Comparison of ENCODE assay signal across 8 mouse cellular contexts in the genomic region with DNA sequence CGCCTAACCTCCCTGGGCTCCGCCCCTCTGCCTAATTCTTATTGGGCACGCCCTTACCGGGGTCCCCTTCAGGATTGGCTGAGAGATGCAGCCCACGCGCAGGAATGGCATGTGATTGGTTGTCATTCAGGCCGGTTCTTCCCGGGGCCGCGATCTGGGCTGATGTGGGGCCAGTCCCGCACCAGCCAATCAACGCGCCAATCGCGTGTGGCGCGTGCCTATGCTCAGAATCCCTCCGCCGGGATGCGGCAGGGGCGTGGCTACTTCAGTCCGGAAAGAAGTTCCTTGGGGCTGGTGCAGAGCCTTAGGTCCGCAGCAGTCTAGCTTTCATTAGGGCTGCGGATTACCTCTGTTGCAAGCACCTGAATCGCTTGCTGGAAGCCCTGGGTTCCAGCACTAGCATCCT. TPM values are rescaled to one million over a fixed set of nuclear protein-coding genes. Genes with fewer than 3 reads are reported as not detected.
DNase-seq lines count a peak whose midpoint lies in the region; ATAC-seq and TF ChIP-seq lines count a peak whose summit lies in the region.

No protein-coding gene starts in this region.

- H3K4me3 ChIP-seq in cortical plate, adult 2 months (ENCODE audit: insufficient read depth, low read length), result peak overlapping the region; percentile 17
- peak overlapping the region; percentile 90 for H3K4me3 ChIP-seq in megakaryocyte, embryonic 14.5 days (replicated peaks)

- H3K9me3 ChIP-seq in megakaryocyte, embryonic 14.5 days, result no peaks in the 10 kb centered on the region

- peak; percentile 96 for DNase-seq in gastrocnemius, adult 8-10 months (ENCODE audit: low spot score in 2 of 2)
- peak; percentile 94 for DNase-seq in hindlimb bud, embryonic 11.5 days (ENCODE audit: extremely low spot score, low read depth, low spot score)
- peak; percentile 85 to 98 for DNase-seq in left cerebral cortex, adult 8-10 months (ENCODE audit: low spot score in 2 of 2)
- DNase-seq in right cerebral cortex, postnatal 10 days (ENCODE audit: low spot score in 2 of 2), result peak; percentile 99
- peak; percentile 87 for DNase-seq in urinary bladder, postnatal 25 days (ENCODE audit: low spot score)

- TF ChIP-seq POLR2A in cortical plate, adult 2 months (IDR thresholded peaks at IDR 0.05; ENCODE audit: extremely low read depth, insufficient read depth, low read length), result peak; percentile 72

- no peak for TF ChIP-seq CTCF in cortical plate, adult 2 months (IDR thresholded peaks at IDR 0.05; ENCODE audit: extremely low read depth, insufficient read depth, low read length)

- no peaks in the 10 kb centered on the region for H3K36me3 ChIP-seq in megakaryocyte, embryonic 14.5 days (replicated peaks; ENCODE audit: low read length)

- no peaks in the 10 kb centered on the region for H3K27me3 ChIP-seq in megakaryocyte, embryonic 14.5 days (replicated peaks)

- peak; percentile 100 for ATAC-seq in activated CD4-positive, CD25-positive, alpha-beta regulatory T cell, adult 4 months

- H3K4me1 ChIP-seq in cortical plate, adult 2 months (ENCODE audit: control insufficient read depth, insufficient read depth, low read length), result 0 out of 2 replicates have a peak, but pooled peaks cover 2% of the 10 kb centered on the region
- H3K4me1 ChIP-seq in megakaryocyte, embryonic 14.5 days, result peaks cover 62% of the 10 kb centered on the region

- no peak overlapping the region for H3K27ac ChIP-seq in cortical plate, adult 2 months (ENCODE audit: insufficient read depth, low read length)

RNA-seq across cellular contexts. Expression of a gene that starts 9.9 kb away (rescaled TPM):
- polyA plus RNA-seq in activated CD4-positive, CD25-positive, alpha-beta regulatory T cell, adult 4 months (2017; shearing (Covaris generic)), result 10 to 100 TPM; 18.0 to 36.4 TPM
- 51.5 and 51.8 TPM in 2 replicates for polyA plus RNA-seq in cortical plate, adult 2 months (2012; rRNA removed)
- 1 to 10 TPM; 1.9 to 5.4 (median 4.8) TPM for total RNA-seq in gastrocnemius, adult 8-10 months (2022)
- total RNA-seq in left cerebral cortex, adult 8-10 months (2022), result 10 to 100 TPM; 40.9 to 49.1 (median 44.4) TPM
- polyA plus RNA-seq in megakaryocyte, embryonic 14.5 days (2012; ENCODE audit: insufficient read depth, low replicate concordance), result 55.1 and 59.7 TPM in 2 replicates

RNA-seq across cellular contexts. Expression of a gene that starts 24.3 kb away (rescaled TPM):
- polyA plus RNA-seq in activated CD4-positive, CD25-positive, alpha-beta regulatory T cell, adult 4 months (2017; shearing (Covaris generic)), result 10 to 100 TPM; 13.7 to 14.3 TPM
- 34.8 and 36.3 TPM in 2 replicates for polyA plus RNA-seq in cortical plate, adult 2 months (2012; rRNA removed)
- 1 to 10 TPM; 3.0 to 4.6 (median 4.1) TPM for total RNA-seq in gastrocnemius, adult 8-10 months (2022)
- 10 to 100 TPM; 81.9 to 94.4 (median 86.6) TPM for total RNA-seq in left cerebral cortex, adult 8-10 months (2022)
- polyA plus RNA-seq in megakaryocyte, embryonic 14.5 days (2012; ENCODE audit: insufficient read depth, low replicate concordance), result 36.3 and 36.5 TPM in 2 replicates

RNA-seq across cellular contexts. Expression of a gene that starts 31.8 kb away (rescaled TPM):
- 10 to 100 TPM in 1 of 2 experiments, 1 to 10 TPM in 1; 6.1 to 13.8 TPM for polyA plus RNA-seq in activated CD4-positive, CD25-positive, alpha-beta regulatory T cell, adult 4 months (2017; shearing (Covaris generic))
- 16.2 and 16.9 TPM in 2 replicates for polyA plus RNA-seq in cortical plate, adult 2 months (2012; rRNA removed)
- total RNA-seq in gastrocnemius, adult 8-10 months (2022), result 1 to 10 TPM; 4.4 to 5.1 (median 4.8) TPM
- 10 to 100 TPM in 3 of 4 experiments, 1 to 10 TPM in 1; 9.4 to 12.9 (median 11.7) TPM for total RNA-seq in left cerebral cortex, adult 8-10 months (2022)
- 14.4 and 23.5 TPM in 2 replicates for polyA plus RNA-seq in megakaryocyte, embryonic 14.5 days (2012; ENCODE audit: insufficient read depth, low replicate concordance)
